Mouse (Mus musculus) spleen, adult 2 months (tissue): ENCODE results near the gene BC052040. TPM values are rescaled to one million over a fixed set of nuclear protein-coding genes. Genes with fewer than 3 reads are reported as not detected.

Source experiments
- DNase-seq, 2 experiments: peaks; one replicate each; pipeline versions ENCODE4 v3.0.0 to v3.0.0-alpha.2; 2012 to 2021; ENCODE audit warnings: low spot score in 2 of 2, low read depth in 1 of 2
- H3K27ac ChIP-seq: fragments of 200-500 bp; 2 replicates; pipeline ENCODE4 v1.5.1; 2012; ENCODE audit warnings: low read length, inconsistent platforms; ENCODE audit not compliant: insufficient read depth
- H3K27me3 ChIP-seq: fragments of 200-500 bp; 2 replicates; pipeline ENCODE4 v1.6.1; 2012; ENCODE audit warnings: mild to moderate bottlenecking, moderate library complexity, low read length, inconsistent platforms; ENCODE audit not compliant: control insufficient read depth, insufficient read depth
- H3K36me3 ChIP-seq: fragments of 200-500 bp; 2 replicates; pipeline ENCODE4 v1.6.1; 2012; ENCODE audit warnings: mild to moderate bottlenecking, low read length, inconsistent platforms; ENCODE audit not compliant: control insufficient read depth, insufficient read depth
- H3K4me1 ChIP-seq: fragments of 200-500 bp; 2 replicates; pipeline ENCODE4 v1.6.1; 2011; ENCODE audit warnings: inconsistent platforms; ENCODE audit not compliant: control insufficient read depth, insufficient read depth, insufficient read length
- H3K4me3 ChIP-seq: fragments of 200-500 bp; 2 replicates; pipeline ENCODE4 v1.5.1; 2011; ENCODE audit warnings: mild to moderate bottlenecking, inconsistent platforms; ENCODE audit not compliant: insufficient read depth, insufficient read length; ENCODE audit errors: extremely low read depth
- CTCF ChIP-seq: fragments of 200-500 bp; IDR thresholded peaks from 2 replicates; pipeline ENCODE4 v1.5.1; 2011; ENCODE audit warnings: mild to moderate bottlenecking, inconsistent platforms; ENCODE audit not compliant: insufficient read depth, insufficient read length, insufficient replicate concordance; ENCODE audit errors: extremely low read depth
- POLR2A ChIP-seq: fragments of 200-500 bp; IDR thresholded peaks from 2 replicates; pipeline ENCODE4 v1.6.1; 2011; ENCODE audit warnings: low read depth, low read length, inconsistent platforms
- WGBS: fragments of 180-500 bp; shearing (Covaris S2); methylation state at CpG from one replicate; pipeline ENCODE4 v1.1.7; 2018; 5-methylcytosine and 5-hydroxymethylcytosine counted together
- polyA plus RNA-seq: library from polyadenylated mRNA; depleted of rRNA; stranded (reverse); fragments of >200 nt; gene quantifications from 2 replicates; pipeline ENCODE4 v1.2.3, GENCODE M21; 2012

The BC052040 gene
- polyA plus RNA-seq, 1 experiment, result 1.6 TPM

GRCm38 (mm10) chr2:115751177-115751576, 169.7 kb downstream of the BC052040 start:
- TF ChIP-seq POLR2A (no peak), CTCF (no peak)
- WGBS, result 93% methylated on average over 7 of the region's 7 CpGs
- Histone ChIP-seq H3K4me3 (no peak overlapping the region), H3K27me3 (no peaks in the 10 kb centered on the region), H3K36me3 (no peaks in the 10 kb centered on the region), H3K27ac (no peak overlapping the region), H3K4me1 (no peaks in the 10 kb centered on the region)
- no peak for DNase-seq

GRCm38 (mm10) chr2:115757685-115758084, 176.2 kb downstream of the BC052040 start:
- Histone ChIP-seq H3K4me1 (no peaks in the 10 kb centered on the region), H3K27ac (no peak overlapping the region), H3K27me3 (no peaks in the 10 kb centered on the region), H3K36me3 (no peaks in the 10 kb centered on the region), H3K4me3 (no peak overlapping the region)
- no peak for TF ChIP-seq CTCF
- no peak for TF ChIP-seq POLR2A
- DNase-seq, result no peak
- WGBS, result 90% methylated on average over 6 of the region's 6 CpGs

GRCm38 (mm10) chr2:115758542-115758941, 177.0 kb downstream of the BC052040 start:
- 91% methylated on average over 6 of the region's 6 CpGs for WGBS
- TF ChIP-seq CTCF (no peak), POLR2A (no peak)
- Histone ChIP-seq H3K36me3 (no peaks in the 10 kb centered on the region), H3K27me3 (no peaks in the 10 kb centered on the region), H3K4me3 (no peak overlapping the region), H3K4me1 (no peaks in the 10 kb centered on the region), H3K27ac (no peak overlapping the region)
- DNase-seq, result no peak

GRCm38 (mm10) chr2:115764595-115765305, 183.2 kb downstream of the BC052040 start:
- Histone ChIP-seq H3K27ac (no peak overlapping the region), H3K36me3 (no peaks in the 10 kb centered on the region), H3K27me3 (no peaks in the 10 kb centered on the region), H3K4me1 (no peaks in the 10 kb centered on the region), H3K4me3 (no peak overlapping the region)
- no peak for DNase-seq
- TF ChIP-seq POLR2A, result no peak
- TF ChIP-seq CTCF, result no peak
- 82% methylated on average over 8 of the region's 8 CpGs for WGBS

- WGBS, result 94% methylated on average over 10 of the region's 10 CpGs
- Histone ChIP-seq H3K4me1 (no peaks in the 10 kb centered on the region), H3K4me3 (no peak overlapping the region)
These were observed 188.2 kb downstream of the BC052040 start for GRCm38 (mm10) chr2:115769597-115770305.

DNA sequence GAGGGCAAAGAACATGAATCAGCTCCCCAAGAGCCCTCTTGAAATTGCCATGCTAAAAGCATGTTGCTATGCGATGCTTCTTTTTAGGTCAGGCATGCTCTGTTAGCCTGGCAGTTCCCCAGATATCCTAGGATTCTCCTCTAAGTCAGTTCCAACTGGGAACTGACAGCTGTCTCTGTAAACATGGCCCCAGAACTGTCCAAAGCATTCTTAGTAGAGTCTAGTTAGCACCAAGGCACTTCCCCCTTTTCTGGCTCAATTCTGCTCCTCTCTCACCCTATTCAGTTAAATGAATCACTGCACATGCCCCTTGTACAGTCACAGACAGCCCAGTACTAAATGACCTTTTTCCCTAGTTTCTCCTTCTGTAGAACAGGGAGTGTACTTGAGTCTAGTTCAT, 191.2 kb downstream of the BC052040 start:
- Histone ChIP-seq H3K4me3 (no peak overlapping the region), H3K4me1 (no peaks in the 10 kb centered on the region), H3K27ac (no peak overlapping the region), H3K36me3 (no peaks in the 10 kb centered on the region; the same call in 1 of the 2 replicates), H3K27me3 (no peaks in the 10 kb centered on the region)
- TF ChIP-seq CTCF (no peak), POLR2A (no peak)
- no peak for DNase-seq
- 95% methylated on average over 1 of the region's 1 CpGs for WGBS

More at GRCm38 (mm10) chr2:115769597-115770305, 188.2 kb downstream of the BC052040 start:
- H3K27ac ChIP-seq, result no peak overlapping the region
- no peaks in the 10 kb centered on the region for H3K27me3 ChIP-seq
- no peak for DNase-seq
- no peaks in the 10 kb centered on the region for H3K36me3 ChIP-seq
- no peak for TF ChIP-seq POLR2A
- TF ChIP-seq CTCF, result no peak
